Mouse (Mus musculus) cerebellum, postnatal 10 days (tissue): ENCODE measurements around the gene Dusp22.

Experiments used
- DNase-seq, 2 experiments: peaks; one replicate each; pipeline ENCODE4 v3.0.0; 2021; ENCODE audit warnings: mixed read lengths in 2 of 2

Dusp22 gene

GRCm38 (mm10) chr13:30722601-30723000 lies 62.8 kb downstream of the Dusp22 start:
- DNase-seq = no peak

- no peak for DNase-seq
Measured at GRCm38 (mm10) chr13:30723258-30723657, 63.5 kb downstream of the Dusp22 start.

GRCm38 (mm10) chr13:30723858-30724257 lies 64.1 kb downstream of the Dusp22 start:
- no peak for DNase-seq

- DNase-seq = peak; percentile 65 to 68
Measured at GRCm38 (mm10) chr13:30724691-30725271, 65.0 kb downstream of the Dusp22 start.

- DNase-seq = no peak
Measured at GRCm38 (mm10) chr13:30726879-30727278, 67.1 kb downstream of the Dusp22 start.

GRCm38 (mm10) chr13:30728155-30728554 lies 68.4 kb downstream of the Dusp22 start:
- DNase-seq = no peak

GRCm38 (mm10) chr13:30729245-30729644 lies 69.4 kb downstream of the Dusp22 start:
- DNase-seq = no peak

- DNase-seq = no peak
Measured at GRCm38 (mm10) chr13:30730104-30730793, 70.5 kb downstream of the Dusp22 start.

GRCm38 (mm10) chr13:30732709-30733445 lies 73.1 kb downstream of the Dusp22 start:
- no peak for DNase-seq

- no peak for DNase-seq
Measured at GRCm38 (mm10) chr13:30736721-30737120, 76.9 kb downstream of the Dusp22 start.

GRCm38 (mm10) chr13:30737257-30737656 lies 77.5 kb downstream of the Dusp22 start:
- DNase-seq = no peak

- no peak for DNase-seq
Measured at GRCm38 (mm10) chr13:30738310-30738840, 78.6 kb downstream of the Dusp22 start.

GRCm38 (mm10) chr13:30741172-30741571 lies 81.4 kb downstream of the Dusp22 start:
- no peak for DNase-seq

- no peak for DNase-seq
Measured at GRCm38 (mm10) chr13:30742411-30742970, 82.7 kb downstream of the Dusp22 start.

- no peak for DNase-seq
Measured at GRCm38 (mm10) chr13:30745121-30745520, 85.3 kb downstream of the Dusp22 start.

GRCm38 (mm10) chr13:30747068-30747467 lies 87.3 kb downstream of the Dusp22 start:
- no peak for DNase-seq

GRCm38 (mm10) chr13:30747504-30747903 lies 87.7 kb downstream of the Dusp22 start:
- no peak for DNase-seq

GRCm38 (mm10) chr13:30748321-30748720 lies 88.5 kb downstream of the Dusp22 start:
- DNase-seq = no peak

- DNase-seq = peak; percentile 20 to 33
Measured at GRCm38 (mm10) chr13:30749021-30749556, 89.3 kb downstream of the Dusp22 start, which contains the start of gene Irf4. Gene Irf4 (plus strand): TSS chr13:30749226.

- peak; percentile 5 to 10 for DNase-seq
Measured at GRCm38 (mm10) chr13:30749557-30750141, 89.8 kb downstream of the Dusp22 start.

- peak; percentile 36 to 42 for DNase-seq
Measured at GRCm38 (mm10) chr13:30750461-30751303, 90.9 kb downstream of the Dusp22 start.

- no peak for DNase-seq
Measured at GRCm38 (mm10) chr13:30751304-30751580, 91.4 kb downstream of the Dusp22 start.
